Mouse (Mus musculus): ENCODE measurements around the gene Taf10. TPM values are rescaled to one million over a fixed set of nuclear protein-coding genes. Genes with fewer than 3 reads are reported as not detected.

Gene Taf10
- total and polyA plus RNA-seq, 3 experiments, result 202 to 353 (median 263) TPM

GRCm38 (mm10) chr7:105774661-105775060, 30.5 kb upstream of the Taf10 start:
- no peaks in the 10 kb centered on the region for H3K9me3 ChIP-seq (replicated peaks)
- H3K36me3 ChIP-seq (replicated peaks), result no peaks in the 10 kb centered on the region
- TF ChIP-seq GATA1 (IDR thresholded peaks at IDR 0.05; ENCODE audit: borderline replicate concordance, low read length), result no peak
- TF ChIP-seq GATA2 (IDR thresholded peaks at IDR 0.05; ENCODE audit: borderline replicate concordance, low read depth, low read length), result no peak
- no peak overlapping the region for H3K4me3 ChIP-seq (ENCODE audit: low read depth, low read length)
- ATAC-seq (ENCODE audit: extremely low read depth, insufficient number of reproducible peaks, low FRiP score, poor library complexity, severe bottlenecking) (no peak), DNase-seq (ENCODE audit: low spot score) (no peak)
- peaks cover 32% of the 10 kb centered on the region for H3K27me3 ChIP-seq (ENCODE audit: insufficient read depth, low read length)
- H3K4me1 ChIP-seq (ENCODE audit: insufficient read depth, low read depth, low read length), result peaks cover 13% of the 10 kb centered on the region

GRCm38 (mm10) chr7:105773041-105773440, 28.9 kb upstream of the Taf10 start:
- DNase-seq (ENCODE audit: low spot score) (no peak), ATAC-seq (ENCODE audit: extremely low read depth, insufficient number of reproducible peaks, low FRiP score, poor library complexity, severe bottlenecking) (no peak)
- Histone ChIP-seq H3K9me3 (replicated peaks) (no peaks in the 10 kb centered on the region), H3K4me1 (ENCODE audit: insufficient read depth, low read depth, low read length) (peaks cover 5% of the 10 kb centered on the region; the same call in 1 of the 2 replicates), H3K36me3 (replicated peaks) (no peaks in the 10 kb centered on the region), H3K27me3 (ENCODE audit: insufficient read depth, low read length) (peaks cover 28% of the 10 kb centered on the region), H3K4me3 (ENCODE audit: low read depth, low read length) (no peak overlapping the region)
- no peak for TF ChIP-seq TAL1 (conservative IDR thresholded peaks at IDR 0.05; ENCODE audit: low read depth, low read length)
- no peak for TF ChIP-seq GATA2 (IDR thresholded peaks at IDR 0.05; ENCODE audit: borderline replicate concordance, low read depth, low read length)
- no peak for TF ChIP-seq CTCF (IDR thresholded peaks at IDR 0.05; ENCODE audit: low read depth, low read length)
- TF ChIP-seq GATA1 (IDR thresholded peaks at IDR 0.05; ENCODE audit: borderline replicate concordance, low read length), result no peak
- TF ChIP-seq POLR2AphosphoS5 (IDR thresholded peaks at IDR 0.05; ENCODE audit: insufficient replicate concordance, low read depth, low read length), result no peak

- Histone ChIP-seq H3K4me3 (ENCODE audit: low read depth, low read length) (no peak overlapping the region), H3K4me1 (ENCODE audit: insufficient read depth, low read depth, low read length) (no peaks in the 10 kb centered on the region), H3K27me3 (ENCODE audit: insufficient read depth, low read length) (peaks cover 29% of the 10 kb centered on the region), H3K9me3 (replicated peaks) (no peaks in the 10 kb centered on the region), H3K36me3 (replicated peaks) (no peaks in the 10 kb centered on the region)
- TF ChIP-seq TAL1 (conservative IDR thresholded peaks at IDR 0.05; ENCODE audit: low read depth, low read length) (no peak), CTCF (IDR thresholded peaks at IDR 0.05; ENCODE audit: low read depth, low read length) (no peak), GATA1 (IDR thresholded peaks at IDR 0.05; ENCODE audit: borderline replicate concordance, low read length) (no peak), GATA2 (IDR thresholded peaks at IDR 0.05; ENCODE audit: borderline replicate concordance, low read depth, low read length) (no peak), POLR2AphosphoS5 (IDR thresholded peaks at IDR 0.05; ENCODE audit: insufficient replicate concordance, low read depth, low read length) (no peak)
- DNase-seq (ENCODE audit: low spot score) (no peak), ATAC-seq (ENCODE audit: extremely low read depth, insufficient number of reproducible peaks, low FRiP score, poor library complexity, severe bottlenecking) (no peak)
Measured at GRCm38 (mm10) chr7:105772331-105772730, 28.2 kb upstream of the Taf10 start.

- H3K36me3 ChIP-seq (replicated peaks), result no peaks in the 10 kb centered on the region
- TF ChIP-seq TAL1 (conservative IDR thresholded peaks at IDR 0.05; ENCODE audit: low read depth, low read length), result no peak
- TF ChIP-seq CTCF (IDR thresholded peaks at IDR 0.05; ENCODE audit: low read depth, low read length), result no peak
- no peak for TF ChIP-seq GATA2 (IDR thresholded peaks at IDR 0.05; ENCODE audit: borderline replicate concordance, low read depth, low read length)
- TF ChIP-seq GATA1 (IDR thresholded peaks at IDR 0.05; ENCODE audit: borderline replicate concordance, low read length), result no peak
- no peak for TF ChIP-seq POLR2AphosphoS5 (IDR thresholded peaks at IDR 0.05; ENCODE audit: insufficient replicate concordance, low read depth, low read length)
- no peak overlapping the region for H3K4me3 ChIP-seq (ENCODE audit: low read depth, low read length)
- no peaks in the 10 kb centered on the region for H3K9me3 ChIP-seq (replicated peaks)
- H3K27me3 ChIP-seq (ENCODE audit: insufficient read depth, low read length), result peaks cover 30% of the 10 kb centered on the region
- DNase-seq (ENCODE audit: low spot score) (no peak), ATAC-seq (ENCODE audit: extremely low read depth, insufficient number of reproducible peaks, low FRiP score, poor library complexity, severe bottlenecking) (no peak)
- no peaks in the 10 kb centered on the region for H3K4me1 ChIP-seq (ENCODE audit: insufficient read depth, low read depth, low read length)
Measured at GRCm38 (mm10) chr7:105769959-105770358, 25.8 kb upstream of the Taf10 start.

- DNase-seq (ENCODE audit: low spot score), result no peak
- no peak for ATAC-seq (ENCODE audit: extremely low read depth, insufficient number of reproducible peaks, low FRiP score, poor library complexity, severe bottlenecking)
- Histone ChIP-seq H3K36me3 (replicated peaks) (no peaks in the 10 kb centered on the region), H3K9me3 (replicated peaks) (no peaks in the 10 kb centered on the region), H3K4me3 (ENCODE audit: low read depth, low read length) (no peak overlapping the region), H3K4me1 (ENCODE audit: insufficient read depth, low read depth, low read length) (no peaks in the 10 kb centered on the region), H3K27me3 (ENCODE audit: insufficient read depth, low read length) (peaks cover 19% of the 10 kb centered on the region)
- TF ChIP-seq CTCF (IDR thresholded peaks at IDR 0.05; ENCODE audit: low read depth, low read length) (no peak), TAL1 (conservative IDR thresholded peaks at IDR 0.05; ENCODE audit: low read depth, low read length) (no peak), GATA1 (IDR thresholded peaks at IDR 0.05; ENCODE audit: borderline replicate concordance, low read length) (no peak), POLR2AphosphoS5 (IDR thresholded peaks at IDR 0.05; ENCODE audit: insufficient replicate concordance, low read depth, low read length) (no peak), GATA2 (IDR thresholded peaks at IDR 0.05; ENCODE audit: borderline replicate concordance, low read depth, low read length) (no peak)
Measured at GRCm38 (mm10) chr7:105767729-105768165, 23.6 kb upstream of the Taf10 start.

- no peak for ATAC-seq (ENCODE audit: extremely low read depth, insufficient number of reproducible peaks, low FRiP score, poor library complexity, severe bottlenecking)
- Histone ChIP-seq H3K4me1 (ENCODE audit: insufficient read depth, low read depth, low read length) (0 out of 2 replicates have a peak, but pooled peaks cover 2% of the 10 kb centered on the region), H3K9me3 (replicated peaks) (no peaks in the 10 kb centered on the region), H3K27me3 (ENCODE audit: insufficient read depth, low read length) (peaks cover 22% of the 10 kb centered on the region), H3K36me3 (replicated peaks) (no peaks in the 10 kb centered on the region), H3K4me3 (ENCODE audit: low read depth, low read length) (no peak overlapping the region)
- no peak for TF ChIP-seq TAL1 (conservative IDR thresholded peaks at IDR 0.05; ENCODE audit: low read depth, low read length)
- no peak for TF ChIP-seq CTCF (IDR thresholded peaks at IDR 0.05; ENCODE audit: low read depth, low read length)
- no peak for TF ChIP-seq GATA1 (IDR thresholded peaks at IDR 0.05; ENCODE audit: borderline replicate concordance, low read length)
- no peak for TF ChIP-seq POLR2AphosphoS5 (IDR thresholded peaks at IDR 0.05; ENCODE audit: insufficient replicate concordance, low read depth, low read length)
- no peak for TF ChIP-seq GATA2 (IDR thresholded peaks at IDR 0.05; ENCODE audit: borderline replicate concordance, low read depth, low read length)
- DNase-seq (ENCODE audit: low spot score), result no peak
Measured at GRCm38 (mm10) chr7:105764331-105764730, 20.2 kb upstream of the Taf10 start.

All from G1E (cell line).